Mouse (Mus musculus) spleen, adult 2 months (tissue): ENCODE results near the gene Gmds. TPM values are rescaled to one million over a fixed set of nuclear protein-coding genes. Genes with fewer than 3 reads are reported as not detected.

Experiments
- DNase-seq, 2 experiments: peaks; one replicate each; pipeline versions ENCODE4 v3.0.0 to v3.0.0-alpha.2; 2012 to 2021; ENCODE audit warnings: low spot score in 2 of 2, low read depth in 1 of 2
- H3K27ac ChIP-seq: fragments of 200-500 bp; 2 replicates; pipeline ENCODE4 v1.5.1; 2012; ENCODE audit warnings: low read length, inconsistent platforms; ENCODE audit not compliant: insufficient read depth
- H3K27me3 ChIP-seq: fragments of 200-500 bp; 2 replicates; pipeline ENCODE4 v1.6.1; 2012; ENCODE audit warnings: mild to moderate bottlenecking, moderate library complexity, low read length, inconsistent platforms; ENCODE audit not compliant: control insufficient read depth, insufficient read depth
- H3K36me3 ChIP-seq: fragments of 200-500 bp; 2 replicates; pipeline ENCODE4 v1.6.1; 2012; ENCODE audit warnings: mild to moderate bottlenecking, low read length, inconsistent platforms; ENCODE audit not compliant: control insufficient read depth, insufficient read depth
- H3K4me1 ChIP-seq: fragments of 200-500 bp; 2 replicates; pipeline ENCODE4 v1.6.1; 2011; ENCODE audit warnings: inconsistent platforms; ENCODE audit not compliant: control insufficient read depth, insufficient read depth, insufficient read length
- H3K4me3 ChIP-seq: fragments of 200-500 bp; 2 replicates; pipeline ENCODE4 v1.5.1; 2011; ENCODE audit warnings: mild to moderate bottlenecking, inconsistent platforms; ENCODE audit not compliant: insufficient read depth, insufficient read length; ENCODE audit errors: extremely low read depth
- CTCF ChIP-seq: fragments of 200-500 bp; IDR thresholded peaks from 2 replicates; pipeline ENCODE4 v1.5.1; 2011; ENCODE audit warnings: mild to moderate bottlenecking, inconsistent platforms; ENCODE audit not compliant: insufficient read depth, insufficient read length, insufficient replicate concordance; ENCODE audit errors: extremely low read depth
- POLR2A ChIP-seq: fragments of 200-500 bp; IDR thresholded peaks from 2 replicates; pipeline ENCODE4 v1.6.1; 2011; ENCODE audit warnings: low read depth, low read length, inconsistent platforms
- WGBS: fragments of 180-500 bp; shearing (Covaris S2); methylation state at CpG from one replicate; pipeline ENCODE4 v1.1.7; 2018; 5-methylcytosine and 5-hydroxymethylcytosine counted together
- polyA plus RNA-seq: library from polyadenylated mRNA; depleted of rRNA; stranded (reverse); fragments of >200 nt; gene quantifications from 2 replicates; pipeline ENCODE4 v1.2.3, GENCODE M21; 2012

Gmds gene
- polyA plus RNA-seq, 1 experiment = 7.9 TPM

DNA sequence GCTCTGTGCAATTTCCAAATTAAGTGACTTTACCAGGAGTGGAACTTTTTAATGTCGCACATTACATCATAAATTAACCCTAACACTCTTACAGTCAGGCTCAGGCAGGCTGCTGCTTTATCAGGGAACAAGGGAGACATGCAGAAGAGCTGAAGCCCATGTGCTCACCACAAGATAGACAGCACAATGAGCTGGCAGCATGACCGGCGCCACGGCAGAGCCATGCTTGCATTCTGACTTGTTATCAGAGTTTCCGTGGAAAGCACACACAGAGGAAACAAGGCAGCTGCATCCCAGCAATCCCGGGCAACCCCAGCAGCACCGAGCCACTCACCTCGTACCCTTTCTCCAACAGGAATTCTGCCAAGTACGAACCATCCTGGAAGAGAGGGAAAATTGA, 104.5 kb downstream of the Gmds start:
- no peak overlapping the region for H3K4me3 ChIP-seq
- WGBS = 79% methylated on average over 9 of the region's 9 CpGs
- no peaks in the 10 kb centered on the region for H3K4me1 ChIP-seq
- H3K36me3 ChIP-seq = no peaks in the 10 kb centered on the region
- no peak overlapping the region for H3K27ac ChIP-seq
- no peaks in the 10 kb centered on the region for H3K27me3 ChIP-seq
- DNase-seq = no peak
- TF ChIP-seq POLR2A (no peak), CTCF (no peak)

DNA sequence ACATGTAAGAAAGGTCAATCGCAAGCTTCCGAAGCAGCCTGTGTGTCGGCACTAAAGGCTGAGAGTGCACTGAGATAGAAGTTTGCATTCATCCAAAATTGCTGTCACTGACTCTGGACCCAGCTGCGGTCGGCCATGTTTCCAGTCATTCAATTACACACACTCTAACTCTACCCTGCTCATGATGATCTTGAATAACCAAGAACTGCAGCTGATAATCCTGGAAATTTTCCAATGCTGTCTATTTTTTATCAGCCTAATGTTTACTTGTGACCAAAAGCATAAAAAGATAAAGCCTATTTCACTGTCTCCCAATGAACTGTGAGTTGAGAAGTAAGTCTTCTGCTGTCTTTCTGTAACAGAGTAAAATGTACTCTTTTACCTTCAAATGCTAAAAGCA, 106.1 kb downstream of the Gmds start:
- no peak for DNase-seq
- Histone ChIP-seq H3K4me3 (no peak overlapping the region), H3K4me1 (no peaks in the 10 kb centered on the region), H3K36me3 (no peaks in the 10 kb centered on the region), H3K27me3 (no peaks in the 10 kb centered on the region), H3K27ac (no peak overlapping the region)
- TF ChIP-seq POLR2A (no peak), CTCF (no peak)
- 99% methylated on average over 5 of the region's 5 CpGs for WGBS

- no peak for TF ChIP-seq POLR2A
- no peak for TF ChIP-seq CTCF
- H3K4me1 ChIP-seq = no peaks in the 10 kb centered on the region
- no peak overlapping the region for H3K27ac ChIP-seq
- DNase-seq = no peak
- no peak overlapping the region for H3K4me3 ChIP-seq
- H3K36me3 ChIP-seq = no peaks in the 10 kb centered on the region
- no peaks in the 10 kb centered on the region for H3K27me3 ChIP-seq
- WGBS = 93% methylated on average over 5 of the region's 5 CpGs
These were observed 106.6 kb downstream of the Gmds start for GRCm38 (mm10) chr13:32231956-32232355.

- no peak overlapping the region for H3K4me3 ChIP-seq
- no peaks in the 10 kb centered on the region for H3K27me3 ChIP-seq
- TF ChIP-seq POLR2A = no peak
- TF ChIP-seq CTCF = no peak
- DNase-seq = no peak
- 64% methylated on average over 6 of the region's 6 CpGs for WGBS
- no peak overlapping the region for H3K27ac ChIP-seq
- no peaks in the 10 kb centered on the region for H3K4me1 ChIP-seq
- H3K36me3 ChIP-seq = no peaks in the 10 kb centered on the region
These were observed 110.5 kb downstream of the Gmds start for GRCm38 (mm10) chr13:32227874-32228562.

GRCm38 (mm10) chr13:32217647-32218046, 120.9 kb downstream of the Gmds start:
- no peaks in the 10 kb centered on the region for H3K4me1 ChIP-seq
- no peak overlapping the region for H3K4me3 ChIP-seq
- TF ChIP-seq CTCF (no peak), POLR2A (no peak)
- no peaks in the 10 kb centered on the region for H3K27me3 ChIP-seq
- no peak overlapping the region for H3K27ac ChIP-seq
- WGBS = 19% methylated on average over 2 of the region's 2 CpGs
- H3K36me3 ChIP-seq = no peaks in the 10 kb centered on the region
- no peak for DNase-seq

DNA sequence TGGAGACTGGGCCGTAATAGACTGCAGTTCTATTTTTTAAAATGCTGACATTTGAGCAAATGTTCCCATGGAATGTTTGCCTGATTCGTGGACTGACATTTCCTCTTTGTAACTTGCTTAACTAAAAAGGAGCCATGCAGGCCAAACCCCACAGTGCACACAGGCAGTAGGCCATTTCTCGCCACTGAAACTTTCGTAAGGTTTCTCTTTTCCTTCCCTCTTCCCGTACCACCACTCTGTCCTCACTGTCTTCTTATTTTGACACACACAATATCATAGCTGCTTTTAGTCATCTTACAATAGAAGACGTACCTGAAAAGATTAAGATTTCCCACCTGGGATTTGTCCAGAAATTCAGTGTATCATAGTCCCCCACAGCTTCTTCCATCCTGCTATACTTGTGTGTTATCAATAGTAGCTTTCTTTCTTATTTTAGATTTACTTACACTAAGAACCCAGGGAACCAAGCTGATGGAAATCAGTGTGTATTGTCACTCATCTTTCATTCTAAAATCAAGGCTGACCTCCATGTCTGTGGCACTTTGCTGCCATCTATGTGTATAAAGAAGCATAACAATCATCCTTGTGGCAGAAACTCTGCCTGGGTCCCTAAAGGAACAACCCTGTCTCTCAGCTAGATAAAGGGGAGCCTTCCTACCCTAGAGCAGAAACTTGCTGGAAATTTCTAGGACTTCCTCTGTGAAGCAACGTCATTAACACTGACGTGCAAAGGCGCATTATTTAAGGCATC, 124.7 kb downstream of the Gmds start:
- TF ChIP-seq CTCF (no peak), POLR2A (no peak)
- no peak for DNase-seq
- H3K4me1 ChIP-seq = no peaks in the 10 kb centered on the region
- H3K27me3 ChIP-seq = no peaks in the 10 kb centered on the region
- WGBS = 69% methylated on average over 9 of the region's 9 CpGs
- no peaks in the 10 kb centered on the region for H3K36me3 ChIP-seq
- no peak overlapping the region for H3K27ac ChIP-seq
- no peak overlapping the region for H3K4me3 ChIP-seq

GRCm38 (mm10) chr13:32212125-32212524, 126.4 kb downstream of the Gmds start:
- Histone ChIP-seq H3K36me3 (no peaks in the 10 kb centered on the region), H3K4me1 (no peaks in the 10 kb centered on the region), H3K27me3 (no peaks in the 10 kb centered on the region), H3K27ac (no peak overlapping the region), H3K4me3 (no peak overlapping the region)
- 69% methylated on average over 2 of the region's 2 CpGs for WGBS
- DNase-seq = no peak
- TF ChIP-seq CTCF (no peak), POLR2A (no peak)
